8 mouse cellular contexts compared by ENCODE assay signal in the genomic region with DNA sequence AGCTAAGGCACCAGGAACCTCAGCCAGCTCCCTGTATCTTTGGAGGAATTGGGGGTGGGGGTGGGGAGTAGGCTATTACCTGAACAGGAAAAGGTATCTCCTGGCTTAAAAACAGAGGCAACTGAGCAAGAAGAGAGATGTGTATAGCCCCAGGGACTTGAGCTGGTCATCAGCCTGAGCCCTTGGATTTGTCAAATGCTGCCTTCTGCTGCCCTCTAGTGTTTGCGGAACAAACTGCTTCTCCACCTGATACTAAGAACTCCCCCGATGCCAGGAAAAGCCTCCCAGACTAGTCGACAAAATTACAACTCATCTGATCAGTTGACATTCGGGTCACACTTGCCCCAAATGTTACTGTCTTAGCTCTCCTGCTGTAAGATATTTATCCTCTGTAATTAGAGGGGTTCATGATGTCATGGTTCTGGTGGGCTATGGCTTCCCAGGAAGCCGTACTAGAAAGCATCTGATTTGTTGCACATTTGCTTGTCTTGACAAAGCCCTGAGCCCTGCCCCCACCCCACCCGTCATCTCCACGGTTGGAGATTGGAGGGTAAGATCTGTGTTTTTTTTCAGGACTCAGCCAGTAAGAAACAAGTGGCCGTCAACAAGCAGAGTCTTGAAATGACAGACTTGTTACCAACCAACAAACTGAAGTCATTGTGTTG. TPM values are rescaled to one million over a fixed set of nuclear protein-coding genes. Genes with fewer than 3 reads are reported as not detected.
A peak's percentile ranks its signal among the peaks of the same experiment; 100 is the strongest.
DNase-seq lines count a peak whose midpoint lies in the region; ATAC-seq lines count a peak whose summit lies in the region.

No protein-coding gene starts in this region.

- DNase-seq in adrenal gland, adult (ENCODE audit: inconsistent age in 2 of 2, low spot score in 1 of 2): peak; percentile 70 to 89
- peak; percentile 93 for DNase-seq in embryo, embryonic 10 days (ENCODE audit: low spot score)
- peak; percentile 76 for DNase-seq in gastrocnemius, postnatal 14 days
- DNase-seq in left cerebral cortex, adult 9 months (ENCODE audit: low spot score in 2 of 2): peak; percentile 40 to 87
- peak; percentile 88 for DNase-seq in mesoderm, embryonic 11.5 days (ENCODE audit: low read depth, low spot score)
- DNase-seq in right cerebral cortex, postnatal 36 days (ENCODE audit: low spot score in 2 of 2): peak; percentile 65 to 71

- peak; percentile 74 for ATAC-seq in inflammation-experienced regulatory T-cells, adult 6 months
- no peak for ATAC-seq in erythroid progenitor cell, adult 5-6 weeks (replicated peaks; ENCODE audit: low FRiP score, poor library complexity, severe bottlenecking)

- intact Hi-C loops in gastrocnemius, postnatal 14 days (cut with DNase I; ENCODE audit: low total_unique reads): loop anchor here (5.0 to 10.0 kb wide), 2 partner anchors 254 to 301 kb away; no protein-coding TSS in a partner anchor

RNA-seq across cellular contexts. Expression of gene Tfam, which starts 19.7 kb away (rescaled TPM):
- 10 to 100 TPM; 48.1 to 51.2 TPM for total RNA-seq in gastrocnemius, postnatal 14 days (2021)
- 100 to 1,000 TPM in 1 of 3 experiments, 10 to 100 TPM in 2; 92.5 to 100 (median 93.8) TPM for polyA plus RNA-seq in inflammation-experienced regulatory T-cells, adult 6 months (2017; shearing (Covaris generic))
- 14.8 and 17.6 TPM in 2 replicates for total RNA-seq in erythroid progenitor cell, adult 5-6 weeks (2015; ENCODE audit: low replicate concordance)
- 17.2 and 26.0 TPM in 2 replicates for total RNA-seq in erythroid progenitor cell, adult 5-6 weeks (2017; ENCODE audit: low replicate concordance)

RNA-seq across cellular contexts. Expression of gene Bicc1, which starts 58.9 kb away (rescaled TPM):
- total RNA-seq in gastrocnemius, postnatal 14 days (2021): 10 to 100 TPM; 18.6 to 20.6 TPM
- under 1 TPM in 1 of 3 experiments, not detected in 2; 0.27 TPM for polyA plus RNA-seq in inflammation-experienced regulatory T-cells, adult 6 months (2017; shearing (Covaris generic))
- total RNA-seq in erythroid progenitor cell, adult 5-6 weeks (2015; ENCODE audit: low replicate concordance): not detected in 2 replicates
- not detected in 2 replicates for total RNA-seq in erythroid progenitor cell, adult 5-6 weeks (2017; ENCODE audit: low replicate concordance)

Comparison
In these comparisons a context has a peak if more than half of its experiments do, and no peak if none do; other contexts are left out.
1. RNA of gene Bicc1, which starts 58.9 kb away (total RNA-seq): 18.6 to 20.6 TPM in gastrocnemius, postnatal 14 days; not detected in erythroid progenitor cell, adult 5-6 weeks; every median in the first group is over 10 times any median in the second.
2. Peak in every context shown above with its lines, with median percentiles within 50 percentile points of each other: DNase-seq.